Mouse (Mus musculus): ENCODE results near the gene Tlr12. TPM values are rescaled to one million over a fixed set of nuclear protein-coding genes. Genes with fewer than 3 reads are reported as not detected.

Tlr12 gene
- polyA plus RNA-seq, 1 experiment from 2014 or later: 1.2 TPM

GRCm38 (mm10) chr4:128652584-128653298 is 34.3 kb upstream of the Tlr12 start:
- no peak overlapping the region for H3K9ac ChIP-seq (ENCODE audit: low read length)
- H3K36me3 ChIP-seq (ENCODE audit: control insufficient read depth, insufficient read depth, low read length): no peaks in the 10 kb centered on the region
- no peaks in the 10 kb centered on the region for H3K9me3 ChIP-seq (ENCODE audit: control insufficient read depth, low read length)
- no peak overlapping the region for H3K4me2 ChIP-seq (ENCODE audit: low read length)
- no peaks in the 10 kb centered on the region for H3K27me3 ChIP-seq (replicated peaks; ENCODE audit: control insufficient read depth, insufficient read depth, low read length)
- peaks cover 17% of the 10 kb centered on the region for H3K4me1 ChIP-seq (replicated peaks; ENCODE audit: control insufficient read depth, insufficient read depth, low read length)
- peak overlapping the region; percentile 29 for H3K27ac ChIP-seq (ENCODE audit: low read depth)
- DNase-seq (ENCODE audit: low spot score) (no peak), ATAC-seq (replicated peaks; ENCODE audit: low FRiP score, low TSS enrichment, low read depth) (no peak)
- H3K4me3 ChIP-seq (ENCODE audit: low read depth, low read length): no peak overlapping the region
- WGBS: 28% methylated on average over 5 of the region's 5 CpGs

DNA sequence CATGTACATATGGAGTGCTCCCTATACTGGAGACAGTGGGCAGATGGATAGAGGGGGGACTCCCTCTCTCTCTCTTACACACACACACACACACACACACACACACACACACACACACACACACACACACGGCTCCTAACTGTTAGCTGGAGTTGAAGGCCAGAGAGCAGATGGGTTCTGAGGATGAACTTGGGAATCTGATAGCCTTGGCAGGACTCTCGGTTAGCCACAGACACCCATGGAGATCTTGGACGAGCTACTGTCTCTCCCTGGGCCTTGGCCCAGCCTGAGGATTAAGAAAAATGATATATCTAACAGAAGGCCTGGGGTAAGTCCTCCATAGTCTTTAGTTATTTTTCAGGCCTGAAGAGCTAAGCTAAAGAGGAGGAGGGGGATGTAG is 33.1 kb upstream of the Tlr12 start:
- Histone ChIP-seq H3K4me2 (ENCODE audit: low read length) (no peak overlapping the region), H3K36me3 (ENCODE audit: control insufficient read depth, insufficient read depth, low read length) (no peaks in the 10 kb centered on the region), H3K27me3 (replicated peaks; ENCODE audit: control insufficient read depth, insufficient read depth, low read length) (no peaks in the 10 kb centered on the region), H3K4me1 (replicated peaks; ENCODE audit: control insufficient read depth, insufficient read depth, low read length) (peaks cover 22% of the 10 kb centered on the region), H3K9me3 (ENCODE audit: control insufficient read depth, low read length) (no peaks in the 10 kb centered on the region), H3K27ac (ENCODE audit: low read depth) (no peak overlapping the region), H3K9ac (ENCODE audit: low read length) (no peak overlapping the region), H3K4me3 (ENCODE audit: low read depth, low read length) (no peak overlapping the region)
- 48% methylated on average over 3 of the region's 3 CpGs for WGBS
- no peak for ATAC-seq (replicated peaks; ENCODE audit: low FRiP score, low TSS enrichment, low read depth)
- no peak for DNase-seq (ENCODE audit: low spot score)

DNA sequence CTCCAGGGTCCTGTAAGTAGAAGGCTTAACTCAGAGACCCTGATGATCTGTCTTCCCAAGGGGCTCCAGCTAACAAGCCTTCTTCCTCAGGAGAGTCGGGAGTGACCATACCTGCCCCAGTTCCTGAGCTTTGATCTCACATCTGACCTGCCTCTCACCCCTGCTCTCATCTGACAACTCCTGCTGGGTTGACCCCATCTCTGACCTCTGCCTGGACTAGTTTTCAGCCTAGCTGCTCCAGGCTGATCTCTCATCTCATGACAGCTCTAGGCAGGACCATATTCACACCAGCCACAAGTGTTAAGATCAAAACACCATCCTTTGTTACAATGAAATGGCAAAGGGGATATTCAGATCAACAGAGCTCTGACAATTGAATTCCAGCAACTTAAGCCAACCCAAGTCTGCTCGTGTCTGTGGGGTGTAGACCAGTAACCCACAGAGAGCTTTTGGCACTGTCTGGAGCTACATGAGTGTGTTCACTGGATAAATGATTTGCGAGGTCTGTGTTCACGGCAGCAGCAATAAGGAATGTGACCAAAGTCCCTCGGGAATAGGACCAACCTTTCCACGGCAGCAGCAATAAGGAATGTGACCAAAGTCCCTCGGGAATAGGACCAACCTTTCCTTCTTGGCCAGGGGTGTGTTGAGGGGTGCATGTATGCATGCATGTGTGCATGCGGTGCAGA is 30.3 kb upstream of the Tlr12 start:
- Histone ChIP-seq H3K4me1 (replicated peaks; ENCODE audit: control insufficient read depth, insufficient read depth, low read length) (peaks cover 8% of the 10 kb centered on the region), H3K9me3 (ENCODE audit: control insufficient read depth, low read length) (no peaks in the 10 kb centered on the region), H3K36me3 (ENCODE audit: control insufficient read depth, insufficient read depth, low read length) (no peaks in the 10 kb centered on the region), H3K4me3 (ENCODE audit: low read depth, low read length) (no peak overlapping the region), H3K27ac (ENCODE audit: low read depth) (no peak overlapping the region), H3K9ac (ENCODE audit: low read length) (no peak overlapping the region), H3K4me2 (ENCODE audit: low read length) (no peak overlapping the region), H3K27me3 (replicated peaks; ENCODE audit: control insufficient read depth, insufficient read depth, low read length) (no peaks in the 10 kb centered on the region)
- ATAC-seq (replicated peaks; ENCODE audit: low FRiP score, low TSS enrichment, low read depth) (no peak), DNase-seq (ENCODE audit: low spot score) (no peak)
- WGBS: 51% methylated on average over 8 of the region's 8 CpGs

DNA sequence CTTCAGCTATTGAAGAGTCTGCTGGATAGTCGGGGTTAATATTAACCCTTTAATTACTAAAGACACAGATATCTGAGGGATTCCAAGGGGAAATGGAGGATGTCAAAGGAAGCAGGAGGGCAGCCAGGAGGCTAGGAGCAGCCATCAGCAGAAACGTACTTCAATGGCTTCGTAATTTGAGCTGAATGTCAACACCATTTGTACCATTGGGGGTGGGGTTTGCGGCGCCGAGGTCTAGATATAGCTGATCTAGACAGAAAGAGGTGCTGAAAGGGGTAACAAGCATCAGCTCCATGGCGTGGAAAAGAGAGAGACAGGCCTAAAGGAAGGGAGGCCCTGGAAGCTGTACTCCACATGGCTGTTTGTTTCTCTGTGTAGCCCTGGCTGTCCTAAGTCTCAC is 28.3 kb upstream of the Tlr12 start:
- H3K36me3 ChIP-seq (ENCODE audit: control insufficient read depth, insufficient read depth, low read length): no peaks in the 10 kb centered on the region
- no peak overlapping the region for H3K9ac ChIP-seq (ENCODE audit: low read length)
- ATAC-seq (replicated peaks; ENCODE audit: low FRiP score, low TSS enrichment, low read depth) (no peak), DNase-seq (ENCODE audit: low spot score) (no peak)
- H3K4me1 ChIP-seq (replicated peaks; ENCODE audit: control insufficient read depth, insufficient read depth, low read length): peaks cover 24% of the 10 kb centered on the region
- H3K9me3 ChIP-seq (ENCODE audit: control insufficient read depth, low read length): no peaks in the 10 kb centered on the region
- no peak overlapping the region for H3K4me2 ChIP-seq (ENCODE audit: low read length)
- WGBS: 18% methylated on average over 7 of the region's 7 CpGs
- no peaks in the 10 kb centered on the region for H3K27me3 ChIP-seq (replicated peaks; ENCODE audit: control insufficient read depth, insufficient read depth, low read length)
- H3K27ac ChIP-seq (ENCODE audit: low read depth): no peak overlapping the region
- no peak overlapping the region for H3K4me3 ChIP-seq (ENCODE audit: low read depth, low read length)

DNA sequence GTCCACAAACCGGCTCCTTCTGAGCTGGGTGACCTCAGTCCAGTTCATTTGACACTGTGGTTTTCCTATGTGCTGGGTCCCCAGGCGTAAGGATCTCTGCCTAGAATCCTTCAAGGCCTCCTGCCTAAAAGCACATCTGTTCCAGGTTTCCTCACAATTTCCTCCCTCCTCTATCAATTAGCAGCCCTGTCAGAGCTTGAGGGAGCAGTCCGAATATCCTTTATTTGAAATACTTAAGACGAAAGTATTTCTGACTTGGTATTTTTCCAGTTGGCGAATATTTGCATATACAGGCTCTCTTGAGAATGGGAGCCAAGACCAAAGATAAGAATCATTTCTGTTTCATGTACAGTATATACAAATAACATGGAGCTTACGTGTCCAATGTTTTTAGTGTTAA is 27.5 kb upstream of the Tlr12 start:
- Histone ChIP-seq H3K4me1 (replicated peaks; ENCODE audit: control insufficient read depth, insufficient read depth, low read length) (peaks cover 26% of the 10 kb centered on the region), H3K9ac (ENCODE audit: low read length) (no peak overlapping the region), H3K4me3 (ENCODE audit: low read depth, low read length) (no peak overlapping the region), H3K27ac (ENCODE audit: low read depth) (no peak overlapping the region), H3K9me3 (ENCODE audit: control insufficient read depth, low read length) (no peaks in the 10 kb centered on the region), H3K27me3 (replicated peaks; ENCODE audit: control insufficient read depth, insufficient read depth, low read length) (no peaks in the 10 kb centered on the region), H3K4me2 (ENCODE audit: low read length) (no peak overlapping the region), H3K36me3 (ENCODE audit: control insufficient read depth, insufficient read depth, low read length) (no peaks in the 10 kb centered on the region)
- WGBS: 66% methylated on average over 6 of the region's 6 CpGs
- DNase-seq (ENCODE audit: low spot score): no peak
- no peak for ATAC-seq (replicated peaks; ENCODE audit: low FRiP score, low TSS enrichment, low read depth)

DNA sequence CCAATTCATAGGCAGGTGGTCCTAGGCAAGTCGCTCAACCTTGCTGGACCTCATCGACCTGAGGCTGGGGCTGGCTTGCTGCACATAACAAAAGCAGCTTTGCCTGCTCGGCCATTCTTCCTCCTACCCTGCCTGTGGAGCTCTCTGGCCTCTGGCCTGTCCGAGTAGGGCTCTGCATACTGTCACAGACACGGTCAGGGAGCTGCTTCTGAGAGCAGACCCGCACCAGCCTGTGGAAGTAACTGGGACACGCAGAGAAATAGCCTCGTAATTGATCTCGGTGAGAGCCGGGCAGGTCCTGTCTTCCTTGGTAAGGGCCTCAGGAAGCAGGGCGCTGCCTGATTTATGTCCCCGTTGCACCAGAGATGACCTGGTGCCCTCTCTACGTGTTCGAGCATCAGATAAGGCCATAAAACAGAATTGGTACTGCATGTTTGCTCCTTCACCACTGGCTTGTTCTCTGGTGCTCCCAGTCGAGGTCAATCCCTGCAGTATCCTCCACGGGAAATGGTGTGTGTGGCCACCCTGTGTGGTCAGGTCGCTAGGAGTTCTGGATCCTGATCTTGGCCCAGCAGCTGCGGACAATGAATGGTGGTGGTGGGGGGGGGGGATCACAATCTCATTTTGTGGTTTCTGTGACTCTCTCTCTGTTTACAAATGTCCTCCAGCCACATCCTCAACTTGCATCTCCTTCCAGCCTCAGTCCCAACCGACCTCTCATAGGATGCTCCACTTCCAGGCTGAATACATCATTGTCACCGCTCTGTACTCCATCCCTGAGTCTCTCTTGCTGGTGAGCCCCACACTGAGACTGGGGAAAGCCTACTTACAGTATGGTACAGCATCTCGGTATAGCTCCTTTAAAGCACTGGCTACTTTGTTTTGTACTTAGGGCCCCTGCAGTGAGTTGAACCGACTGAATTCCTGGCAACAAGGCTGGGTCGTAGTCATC is 23.6 kb upstream of the Tlr12 start:
- Histone ChIP-seq H3K4me1 (replicated peaks; ENCODE audit: control insufficient read depth, insufficient read depth, low read length) (peaks cover 46% of the 10 kb centered on the region), H3K9ac (ENCODE audit: low read length) (no peak overlapping the region)
- peak; percentile 62 for DNase-seq (ENCODE audit: low spot score)

DNA sequence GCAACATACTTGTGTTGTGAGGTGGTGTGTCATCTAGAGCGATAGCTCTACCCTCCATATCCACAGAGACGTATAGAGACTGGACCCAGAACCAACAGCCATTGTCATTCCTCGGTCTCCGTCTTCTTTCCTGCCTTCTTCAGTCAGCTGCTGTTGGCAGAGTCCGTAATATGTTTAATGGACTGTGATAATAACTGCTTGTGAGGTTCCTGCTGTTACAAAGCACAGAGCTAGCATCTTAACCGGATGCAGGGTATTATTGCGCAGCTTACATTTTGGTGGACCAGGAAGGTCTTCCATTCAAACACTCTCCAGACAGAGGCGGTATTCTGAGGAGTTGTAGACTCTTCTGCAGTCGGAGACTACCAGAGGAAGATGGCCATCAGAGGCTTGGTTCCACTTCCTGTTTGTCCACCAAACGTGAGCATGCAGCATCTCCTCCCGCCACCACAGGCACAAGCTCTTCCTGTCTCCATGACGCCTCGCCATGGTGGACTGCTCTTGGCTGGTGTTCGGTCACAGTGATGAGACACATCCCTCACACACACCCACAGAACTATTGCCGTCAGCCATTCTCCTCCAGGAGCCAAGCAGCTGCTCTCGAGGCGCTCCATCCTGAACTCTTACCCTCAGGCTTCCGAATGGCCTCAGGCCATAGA is 20.0 kb upstream of the Tlr12 start:
- no peak overlapping the region for H3K4me2 ChIP-seq (ENCODE audit: low read length)
- no peak overlapping the region for H3K9ac ChIP-seq (ENCODE audit: low read length)
- H3K4me3 ChIP-seq (ENCODE audit: low read depth, low read length): no peak overlapping the region
- no peaks in the 10 kb centered on the region for H3K9me3 ChIP-seq (ENCODE audit: control insufficient read depth, low read length)
- no peaks in the 10 kb centered on the region for H3K27me3 ChIP-seq (replicated peaks; ENCODE audit: control insufficient read depth, insufficient read depth, low read length)
- peaks cover 60% of the 10 kb centered on the region for H3K4me1 ChIP-seq (replicated peaks; ENCODE audit: control insufficient read depth, insufficient read depth, low read length)
- WGBS: 75% methylated on average over 18 of the region's 18 CpGs
- ATAC-seq (replicated peaks; ENCODE audit: low FRiP score, low TSS enrichment, low read depth) (no peak), DNase-seq (ENCODE audit: low spot score) (no peak)
- H3K36me3 ChIP-seq (ENCODE audit: control insufficient read depth, insufficient read depth, low read length): no peaks in the 10 kb centered on the region
- peak overlapping the region; percentile 94; the same call in 1 of the 2 replicates for H3K27ac ChIP-seq (ENCODE audit: low read depth)

More for the DNA sequence above, 23.6 kb upstream of the Tlr12 start:
- WGBS: 22% methylated on average over 23 of the region's 23 CpGs
- peak overlapping the region; percentile 27; the same call in 1 of the 2 replicates for H3K27ac ChIP-seq (ENCODE audit: low read depth)
- no peak for ATAC-seq (replicated peaks; ENCODE audit: low FRiP score, low TSS enrichment, low read depth)
- H3K4me3 ChIP-seq (ENCODE audit: low read depth, low read length): no peak overlapping the region
- no peaks in the 10 kb centered on the region for H3K9me3 ChIP-seq (ENCODE audit: control insufficient read depth, low read length)
- no peaks in the 10 kb centered on the region for H3K36me3 ChIP-seq (ENCODE audit: control insufficient read depth, insufficient read depth, low read length)
- H3K4me2 ChIP-seq (ENCODE audit: low read length): no peak overlapping the region
- no peaks in the 10 kb centered on the region for H3K27me3 ChIP-seq (replicated peaks; ENCODE audit: control insufficient read depth, insufficient read depth, low read length)

DNA sequence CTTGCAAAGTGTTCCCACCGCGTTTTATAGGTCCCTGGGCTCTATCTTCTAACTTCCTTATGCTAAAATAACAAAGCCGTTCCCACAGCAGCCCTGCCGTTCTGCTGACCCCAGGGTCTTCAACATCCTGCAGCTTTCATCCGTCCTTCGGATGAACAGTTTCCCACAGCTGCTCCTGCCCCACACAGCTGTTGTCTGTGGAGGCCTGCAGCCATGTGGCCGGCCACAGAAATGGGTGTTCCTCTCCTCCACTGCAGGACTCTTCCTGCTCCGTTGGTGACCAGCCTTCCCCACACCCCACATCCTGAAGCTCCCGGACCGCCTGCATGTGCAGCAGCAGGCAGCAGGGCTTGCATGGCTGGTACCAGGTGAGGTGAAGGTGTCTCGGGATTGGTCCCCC is 18.8 kb upstream of the Tlr12 start:
- Histone ChIP-seq H3K9ac (ENCODE audit: low read length) (no peak overlapping the region), H3K27me3 (replicated peaks; ENCODE audit: control insufficient read depth, insufficient read depth, low read length) (no peaks in the 10 kb centered on the region), H3K4me1 (replicated peaks; ENCODE audit: control insufficient read depth, insufficient read depth, low read length) (peaks cover 49% of the 10 kb centered on the region), H3K9me3 (ENCODE audit: control insufficient read depth, low read length) (no peaks in the 10 kb centered on the region), H3K4me3 (ENCODE audit: low read depth, low read length) (no peak overlapping the region), H3K27ac (ENCODE audit: low read depth) (peak overlapping the region; percentile 94), H3K36me3 (ENCODE audit: control insufficient read depth, insufficient read depth, low read length) (no peaks in the 10 kb centered on the region), H3K4me2 (ENCODE audit: low read length) (no peak overlapping the region; the same call in 1 of the 2 replicates)
- ATAC-seq (replicated peaks; ENCODE audit: low FRiP score, low TSS enrichment, low read depth) (peak; percentile 60; the same call in 1 of the 2 replicates), DNase-seq (ENCODE audit: low spot score) (peak; percentile 70)
- WGBS: 25% methylated on average over 11 of the region's 11 CpGs

All from intestine, embryonic 14.5 days (tissue).